Mouse (Mus musculus): Measurements from ENCODE around the gene Ddx1. TPM values are rescaled to one million over a fixed set of nuclear protein-coding genes. Genes with fewer than 3 reads are reported as not detected.
"Not testable (repeated sequence)": the region's sequence is repeated elsewhere in the genome, so short reads cannot be mapped to it uniquely, and the experiment has no call there.

Gene Ddx1
- polyA plus RNA-seq, 1 experiment from 2014 or later: 181 TPM

DNA sequence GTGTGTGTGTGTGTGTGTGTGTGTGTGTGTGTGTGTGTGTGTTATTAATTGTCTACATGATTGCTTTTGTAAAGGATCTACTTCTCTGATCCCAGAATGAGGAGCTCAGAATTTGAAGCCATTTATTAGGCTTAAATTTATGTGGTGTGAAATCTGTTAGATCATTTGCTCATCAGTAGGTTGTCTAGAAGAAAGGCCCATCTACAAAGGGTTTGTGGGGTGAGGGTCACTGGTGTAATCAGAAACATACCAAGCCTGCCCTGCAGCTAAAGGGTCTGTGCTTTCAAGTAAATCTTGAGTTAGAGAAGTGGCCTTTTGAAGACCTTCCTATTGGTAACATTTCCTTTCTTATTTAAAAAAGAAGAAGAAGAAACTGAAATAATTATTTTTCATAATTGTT is 53.5 kb downstream of the Ddx1 start:
- H3K9ac ChIP-seq (ENCODE audit: low read length): no peak overlapping the region
- no peaks in the 10 kb centered on the region for H3K36me3 ChIP-seq (ENCODE audit: control insufficient read depth, insufficient read depth, low read length)
- no peak for DNase-seq (ENCODE audit: low spot score)
- H3K4me2 ChIP-seq (ENCODE audit: low read length): no peak overlapping the region
- H3K9me3 ChIP-seq (replicated peaks; ENCODE audit: control insufficient read depth, low read length): no peaks in the 10 kb centered on the region
- ATAC-seq: no peak
- H3K27ac ChIP-seq (ENCODE audit: low read depth, low read length): no peak overlapping the region
- no peak overlapping the region for H3K4me3 ChIP-seq (ENCODE audit: low read depth, low read length)
- H3K4me1 ChIP-seq (ENCODE audit: control insufficient read depth, insufficient read depth, low read length): no peaks in the 10 kb centered on the region
- no peaks in the 10 kb centered on the region for H3K27me3 ChIP-seq (replicated peaks; ENCODE audit: control insufficient read depth, insufficient read depth, low read length)

DNA sequence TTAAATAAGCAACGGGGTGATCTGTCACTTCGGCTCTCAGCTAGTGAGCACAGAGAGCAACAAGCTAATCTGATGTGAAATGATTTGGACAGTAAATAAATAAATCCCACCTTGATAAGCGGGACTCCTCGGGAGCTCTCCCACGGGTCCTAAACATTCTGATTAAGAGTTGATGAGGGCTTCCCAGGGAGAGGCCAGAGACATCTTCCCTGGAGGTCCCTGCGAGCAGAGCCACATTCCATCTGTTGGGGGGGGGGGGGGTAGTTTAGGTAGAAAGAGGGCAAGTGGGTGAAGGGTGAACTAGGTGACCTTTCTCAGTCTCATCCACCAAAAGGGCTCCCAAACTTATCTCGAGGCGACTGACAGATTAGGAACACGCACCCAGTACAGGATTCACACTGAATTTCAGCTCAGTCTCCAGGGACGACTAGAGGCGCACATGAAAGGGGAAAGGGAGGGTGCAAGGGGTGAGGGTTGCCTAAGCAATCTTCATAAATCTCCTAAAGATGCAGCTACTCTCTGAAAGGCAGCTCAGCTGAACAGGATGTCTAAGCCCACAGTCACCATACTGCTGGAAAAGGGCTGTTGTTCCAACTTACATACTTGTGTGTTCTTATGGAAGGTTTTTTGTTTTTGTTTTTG is 60.8 kb downstream of the Ddx1 start:
- WGBS: 83% methylated on average over 11 of the region's 11 CpGs
- no peaks in the 10 kb centered on the region for H3K27me3 ChIP-seq (replicated peaks; ENCODE audit: control insufficient read depth, insufficient read depth, low read length)
- no peak for ATAC-seq

DNA sequence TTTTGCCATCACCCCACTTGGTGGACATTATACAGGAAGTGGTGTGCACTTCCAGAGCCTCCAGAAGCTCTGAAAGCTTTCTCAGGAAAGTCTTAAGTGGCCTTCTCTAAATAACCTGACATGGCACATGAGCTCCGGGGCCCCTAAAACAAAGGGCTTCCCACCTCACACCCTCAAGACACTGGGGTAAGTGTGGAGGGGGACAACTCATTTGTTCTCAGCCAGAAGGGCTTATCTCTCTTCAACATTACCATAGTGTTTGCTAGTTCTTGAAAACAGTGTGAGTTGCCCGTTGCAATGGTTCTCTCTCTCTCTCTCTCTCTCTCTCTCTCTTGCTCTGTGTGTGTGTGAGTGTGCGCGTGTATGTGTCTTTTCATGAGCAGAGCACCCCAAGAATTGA is 62.8 kb downstream of the Ddx1 start:
- Histone ChIP-seq H3K36me3 (ENCODE audit: control insufficient read depth, insufficient read depth, low read length) (no peaks in the 10 kb centered on the region), H3K4me2 (ENCODE audit: low read length) (no peak overlapping the region), H3K27ac (ENCODE audit: low read depth, low read length) (no peak overlapping the region), H3K27me3 (replicated peaks; ENCODE audit: control insufficient read depth, insufficient read depth, low read length) (no peaks in the 10 kb centered on the region), H3K4me3 (ENCODE audit: low read depth, low read length) (no peak overlapping the region), H3K9me3 (replicated peaks; ENCODE audit: control insufficient read depth, low read length) (no peaks in the 10 kb centered on the region), H3K4me1 (ENCODE audit: control insufficient read depth, insufficient read depth, low read length) (no peaks in the 10 kb centered on the region), H3K9ac (ENCODE audit: low read length) (no peak overlapping the region)
- DNase-seq (ENCODE audit: low spot score) (no peak), ATAC-seq (no peak)
- 89% methylated on average over 4 of the region's 4 CpGs for WGBS

More for the DNA sequence above, 60.8 kb downstream of the Ddx1 start:
- no peaks in the 10 kb centered on the region for H3K9me3 ChIP-seq (replicated peaks; ENCODE audit: control insufficient read depth, low read length)
- no peak overlapping the region for H3K27ac ChIP-seq (ENCODE audit: low read depth, low read length)
- H3K36me3 ChIP-seq (ENCODE audit: control insufficient read depth, insufficient read depth, low read length): no peaks in the 10 kb centered on the region
- H3K4me3 ChIP-seq (ENCODE audit: low read depth, low read length): no peak overlapping the region
- H3K4me2 ChIP-seq (ENCODE audit: low read length): no peak overlapping the region
- H3K4me1 ChIP-seq (ENCODE audit: control insufficient read depth, insufficient read depth, low read length): no peaks in the 10 kb centered on the region
- H3K9ac ChIP-seq (ENCODE audit: low read length): no peak overlapping the region
- DNase-seq (ENCODE audit: low spot score): no peak

DNA sequence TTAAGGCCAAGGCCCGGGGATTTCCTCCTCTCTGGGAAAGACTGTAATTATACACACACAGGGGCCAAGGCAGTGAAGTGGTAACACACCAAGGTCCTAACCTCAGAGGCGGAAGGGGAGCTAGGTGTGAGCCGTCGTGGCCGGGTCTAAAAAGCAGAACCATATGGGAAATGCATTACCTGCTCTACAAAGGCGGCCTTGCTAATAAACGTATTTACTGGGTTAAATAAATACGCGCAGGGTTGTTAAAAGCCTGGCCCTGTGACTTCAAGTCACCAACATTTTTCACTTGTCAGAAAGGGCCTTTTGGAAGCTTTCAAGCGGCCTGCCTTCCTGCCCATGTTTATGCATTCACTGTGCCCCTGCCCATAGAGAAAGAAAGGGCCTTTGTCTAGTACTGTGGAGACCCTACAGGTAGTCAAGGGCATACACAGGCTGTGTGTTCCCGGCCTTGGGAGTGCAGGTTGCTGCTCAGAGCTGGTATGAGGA is 64.1 kb downstream of the Ddx1 start:
- no peaks in the 10 kb centered on the region; the same call in 1 of the 2 replicates for H3K4me1 ChIP-seq (ENCODE audit: control insufficient read depth, insufficient read depth, low read length)
- no peak for DNase-seq (ENCODE audit: low spot score)
- no peak overlapping the region for H3K4me2 ChIP-seq (ENCODE audit: low read length)
- H3K27ac ChIP-seq (ENCODE audit: low read depth, low read length): no peak overlapping the region
- no peak overlapping the region for H3K9ac ChIP-seq (ENCODE audit: low read length)
- no peaks in the 10 kb centered on the region for H3K9me3 ChIP-seq (replicated peaks; ENCODE audit: control insufficient read depth, low read length)
- WGBS: 48% methylated on average over 11 of the region's 11 CpGs
- H3K27me3 ChIP-seq (replicated peaks; ENCODE audit: control insufficient read depth, insufficient read depth, low read length): no peaks in the 10 kb centered on the region
- H3K36me3 ChIP-seq (ENCODE audit: control insufficient read depth, insufficient read depth, low read length): no peaks in the 10 kb centered on the region
- H3K4me3 ChIP-seq (ENCODE audit: low read depth, low read length): no peak overlapping the region
- ATAC-seq: no peak

DNA sequence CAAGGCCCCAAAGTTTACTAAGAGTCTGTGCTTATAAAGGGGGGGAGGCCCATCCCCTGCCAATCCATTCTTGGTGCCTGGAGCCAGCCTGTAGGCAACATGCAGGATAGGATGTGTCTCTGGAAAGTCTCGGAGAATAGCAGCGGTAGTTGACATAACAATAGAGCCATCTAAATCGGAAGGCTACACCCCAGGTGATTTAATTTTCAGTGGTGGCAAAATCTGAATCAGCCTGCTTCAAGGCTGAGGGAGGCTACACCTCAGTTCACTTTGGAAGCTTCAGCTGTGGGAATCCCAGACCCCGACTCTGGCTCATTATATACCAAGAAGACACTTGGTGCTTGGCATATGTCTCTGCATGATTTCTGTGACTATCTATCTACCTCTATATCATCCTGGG is 64.9 kb downstream of the Ddx1 start:
- H3K27ac ChIP-seq (ENCODE audit: low read depth, low read length); H3K36me3 ChIP-seq (ENCODE audit: control insufficient read depth, insufficient read depth, low read length); H3K4me1 ChIP-seq (ENCODE audit: control insufficient read depth, insufficient read depth, low read length); H3K4me2 ChIP-seq (ENCODE audit: low read length); ATAC-seq; H3K9ac ChIP-seq (ENCODE audit: low read length); H3K9me3 ChIP-seq (replicated peaks; ENCODE audit: control insufficient read depth, low read length); DNase-seq (ENCODE audit: low spot score); H3K4me3 ChIP-seq (ENCODE audit: low read depth, low read length); H3K27me3 ChIP-seq (replicated peaks; ENCODE audit: control insufficient read depth, insufficient read depth, low read length): not testable (repeated sequence)
- 82% methylated on average over 4 of the region's 4 CpGs for WGBS

DNA sequence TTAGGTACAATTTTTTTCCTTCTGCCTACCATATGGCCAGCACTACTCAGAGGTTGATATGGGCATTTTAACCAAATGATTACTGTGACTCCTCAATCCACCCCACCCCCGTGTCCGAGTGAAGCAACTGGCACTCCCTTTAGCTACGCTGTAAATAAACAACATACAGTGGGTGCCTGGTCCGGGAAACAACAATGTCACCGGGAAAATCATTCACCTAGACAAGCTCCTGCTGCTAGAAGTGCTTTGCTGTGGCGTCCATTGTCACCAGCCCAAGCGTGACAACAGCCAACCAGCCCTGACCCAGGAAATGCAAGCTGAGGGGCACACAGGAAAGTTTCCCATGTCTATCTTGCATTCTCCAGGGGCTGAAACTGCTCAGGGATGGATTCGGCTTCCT is 66.8 kb downstream of the Ddx1 start:
- 74% methylated on average over 8 of the region's 8 CpGs for WGBS
- H3K4me3 ChIP-seq (ENCODE audit: low read depth, low read length): no peak overlapping the region
- no peaks in the 10 kb centered on the region; the same call in 1 of the 2 replicates for H3K4me1 ChIP-seq (ENCODE audit: control insufficient read depth, insufficient read depth, low read length)
- H3K36me3 ChIP-seq (ENCODE audit: control insufficient read depth, insufficient read depth, low read length): no peaks in the 10 kb centered on the region
- H3K9ac ChIP-seq (ENCODE audit: low read length): no peak overlapping the region
- DNase-seq (ENCODE audit: low spot score) (no peak), ATAC-seq (no peak)
- H3K4me2 ChIP-seq (ENCODE audit: low read length): no peak overlapping the region
- no peak overlapping the region for H3K27ac ChIP-seq (ENCODE audit: low read depth, low read length)
- no peaks in the 10 kb centered on the region for H3K9me3 ChIP-seq (replicated peaks; ENCODE audit: control insufficient read depth, low read length)
- H3K27me3 ChIP-seq (replicated peaks; ENCODE audit: control insufficient read depth, insufficient read depth, low read length): no peaks in the 10 kb centered on the region

DNA sequence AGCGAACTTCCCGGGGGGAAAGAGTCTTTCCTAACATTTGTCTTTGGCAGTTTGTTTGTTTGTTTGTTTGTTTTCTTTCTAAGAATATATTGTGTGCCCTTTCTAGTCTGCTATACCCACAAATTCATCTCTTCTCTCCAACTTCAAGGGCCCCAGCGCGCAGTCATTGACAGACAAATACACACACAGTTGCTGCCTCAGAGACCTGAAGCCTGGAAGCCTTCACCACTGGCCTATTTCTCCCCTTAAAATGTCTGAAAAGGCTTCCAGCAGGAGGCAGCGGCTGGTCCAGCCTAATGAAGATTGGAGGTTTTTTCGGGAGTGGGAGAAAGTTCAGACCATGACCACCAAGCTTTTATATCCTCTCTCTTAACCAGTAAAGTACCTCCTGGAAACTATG is 67.3 kb downstream of the Ddx1 start:
- Histone ChIP-seq H3K4me3 (ENCODE audit: low read depth, low read length) (no peak overlapping the region), H3K9me3 (replicated peaks; ENCODE audit: control insufficient read depth, low read length) (no peaks in the 10 kb centered on the region), H3K27me3 (replicated peaks; ENCODE audit: control insufficient read depth, insufficient read depth, low read length) (no peaks in the 10 kb centered on the region), H3K4me2 (ENCODE audit: low read length) (no peak overlapping the region), H3K4me1 (ENCODE audit: control insufficient read depth, insufficient read depth, low read length) (no peaks in the 10 kb centered on the region; the same call in 1 of the 2 replicates), H3K27ac (ENCODE audit: low read depth, low read length) (no peak overlapping the region), H3K36me3 (ENCODE audit: control insufficient read depth, insufficient read depth, low read length) (no peaks in the 10 kb centered on the region), H3K9ac (ENCODE audit: low read length) (no peak overlapping the region)
- ATAC-seq (no peak), DNase-seq (ENCODE audit: low spot score) (no peak)
- WGBS: 79% methylated on average over 6 of the region's 6 CpGs

DNA sequence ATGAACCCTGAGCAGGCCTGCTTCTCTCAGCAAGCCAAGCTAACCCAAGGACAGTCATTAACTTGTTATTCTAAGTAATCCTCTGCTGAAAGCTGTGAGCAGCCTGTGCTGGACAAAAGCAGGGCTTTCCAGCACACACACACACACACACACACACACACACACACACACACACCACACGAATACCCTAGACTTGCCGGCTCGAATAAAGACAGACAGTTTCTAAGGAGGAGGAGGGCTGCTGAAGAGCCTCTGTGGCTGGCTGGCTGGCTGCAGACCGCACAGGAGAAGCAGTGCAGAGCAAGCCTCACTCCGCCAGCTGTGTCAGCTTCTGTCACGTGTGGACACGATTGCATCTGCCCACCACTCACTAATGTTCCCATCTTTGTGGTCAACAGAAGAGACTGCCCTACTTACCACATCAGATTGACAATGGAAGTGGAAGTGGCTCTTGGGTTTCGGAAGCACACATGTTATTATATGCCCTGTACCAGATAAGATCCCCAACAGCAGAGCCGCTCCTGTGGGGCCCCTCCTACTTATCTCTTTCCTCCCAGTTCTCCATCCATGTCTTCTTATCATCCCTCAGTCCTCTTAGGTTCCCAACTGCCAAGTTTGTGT is 68.2 kb downstream of the Ddx1 start:
- ATAC-seq (peak; percentile 88), DNase-seq (ENCODE audit: low spot score) (peak; percentile 58)
- H3K9ac ChIP-seq (ENCODE audit: low read length): no peak overlapping the region
- no peak overlapping the region for H3K4me2 ChIP-seq (ENCODE audit: low read length)
- H3K9me3 ChIP-seq (replicated peaks; ENCODE audit: control insufficient read depth, low read length): no peaks in the 10 kb centered on the region
- H3K36me3 ChIP-seq (ENCODE audit: control insufficient read depth, insufficient read depth, low read length): no peaks in the 10 kb centered on the region
- no peak overlapping the region for H3K4me3 ChIP-seq (ENCODE audit: low read depth, low read length)
- no peaks in the 10 kb centered on the region; the same call in 1 of the 2 replicates for H3K4me1 ChIP-seq (ENCODE audit: control insufficient read depth, insufficient read depth, low read length)
- WGBS: 24% methylated on average over 9 of the region's 9 CpGs
- no peaks in the 10 kb centered on the region for H3K27me3 ChIP-seq (replicated peaks; ENCODE audit: control insufficient read depth, insufficient read depth, low read length)
- H3K27ac ChIP-seq (ENCODE audit: low read depth, low read length): no peak overlapping the region

DNA sequence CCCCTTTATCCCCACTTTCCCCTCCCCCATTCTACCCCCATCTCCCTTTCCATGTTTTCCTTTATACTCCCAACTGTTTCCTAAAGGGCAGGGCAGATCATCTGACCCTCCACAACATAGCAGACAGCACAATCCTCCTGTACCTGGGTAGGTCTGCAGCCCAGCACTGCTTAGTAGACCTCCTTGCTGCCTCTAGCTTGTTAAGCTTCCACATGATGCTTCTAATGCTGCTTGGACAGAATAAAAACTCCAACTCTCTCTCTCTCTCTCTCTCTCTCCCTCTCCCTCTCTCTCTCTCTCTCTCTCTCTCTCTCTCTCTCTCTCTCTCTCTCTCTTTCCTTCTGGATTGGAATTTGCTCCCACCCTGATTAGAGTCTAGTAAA is 68.7 kb downstream of the Ddx1 start:
- H3K36me3 ChIP-seq (ENCODE audit: control insufficient read depth, insufficient read depth, low read length): no peaks in the 10 kb centered on the region
- DNase-seq (ENCODE audit: low spot score) (no peak), ATAC-seq (peak; percentile 35; the same call in 1 of the 2 replicates)
- no peaks in the 10 kb centered on the region for H3K9me3 ChIP-seq (replicated peaks; ENCODE audit: control insufficient read depth, low read length)
- H3K4me1 ChIP-seq (ENCODE audit: control insufficient read depth, insufficient read depth, low read length): no peaks in the 10 kb centered on the region; the same call in 1 of the 2 replicates
- H3K27me3 ChIP-seq (replicated peaks; ENCODE audit: control insufficient read depth, insufficient read depth, low read length): no peaks in the 10 kb centered on the region
- no peak overlapping the region for H3K4me2 ChIP-seq (ENCODE audit: low read length)
- no peak overlapping the region for H3K4me3 ChIP-seq (ENCODE audit: low read depth, low read length)
- H3K9ac ChIP-seq (ENCODE audit: low read length): no peak overlapping the region
- no peak overlapping the region for H3K27ac ChIP-seq (ENCODE audit: low read depth, low read length)

Data from forebrain, embryonic 14.5 days (tissue).